Mouse (Mus musculus) neural tube, embryonic 14.5 days (tissue): ENCODE data around the gene Il9r. TPM values are rescaled to one million over a fixed set of nuclear protein-coding genes. Genes with fewer than 3 reads are reported as not detected.

Experiments used
- ATAC-seq: fragments of 200-750 bp; cut with Nextera tagmentation; 2 replicates; pipeline ENCODE4 v1.8.0; 2017; ENCODE audit warnings: low read depth, mild to moderate bottlenecking, moderate TSS enrichment, moderate library complexity
- H3K27ac ChIP-seq: fragments of 300-500 bp; sonication (generic); 2 replicates; pipeline ENCODE4 v1.5.1; 2014; ENCODE audit warnings: low read depth, mild to moderate bottlenecking, control low read depth, low read length, moderate library complexity, mixed read lengths
- H3K27me3 ChIP-seq: fragments of 300-500 bp; sonication (generic); 2 replicates; pipeline ENCODE4 v1.6.1; 2014; ENCODE audit warnings: low read length; ENCODE audit not compliant: control insufficient read depth, insufficient read depth
- H3K36me3 ChIP-seq: fragments of 300-500 bp; sonication (generic); 2 replicates; pipeline ENCODE4 v1.6.1; 2014; ENCODE audit warnings: low read length, mixed read lengths; ENCODE audit not compliant: control insufficient read depth, insufficient read depth
- H3K4me1 ChIP-seq: fragments of 300-500 bp; sonication (generic); 2 replicates; pipeline ENCODE4 v1.6.1; 2014; ENCODE audit warnings: low read length; ENCODE audit not compliant: control insufficient read depth, insufficient read depth
- H3K4me2 ChIP-seq: fragments of 300-500 bp; sonication (generic); 2 replicates; pipeline ENCODE4 v1.6.1; 2014; ENCODE audit warnings: mild to moderate bottlenecking, low read depth, low read length, control low read depth
- H3K4me3 ChIP-seq: fragments of 300-500 bp; sonication (generic); 2 replicates; pipeline ENCODE4 v1.5.1; 2014; ENCODE audit warnings: low read depth, low read length, control low read depth, mixed read lengths
- H3K9ac ChIP-seq: fragments of 300-500 bp; sonication (generic); replicated peaks from 2 replicates; pipeline ENCODE4 v1.6.1; 2014; ENCODE audit warnings: low read depth, mild to moderate bottlenecking, control low read depth, low read length, mixed read lengths
- H3K9me3 ChIP-seq: fragments of 300-500 bp; sonication (generic); 2 replicates; pipeline ENCODE4 v1.6.1; 2016; ENCODE audit warnings: low read length; ENCODE audit not compliant: control insufficient read depth
- WGBS: fragments of 180-500 bp; shearing (Covaris S2); extraction: QIAGEN DNeasy Blood & Tissue Kit; methylation state at CpG from one replicate; pipeline ENCODE4 v1.1.7; 2014; 5-methylcytosine and 5-hydroxymethylcytosine counted together
- polyA plus RNA-seq: library from polyadenylated mRNA; unstranded; fragments of >200 nt; fragmentation: Nextera tagmentation; extraction: Ambion mirVana; gene quantifications from 2 replicates; pipeline ENCODE4 v1.2.1, GENCODE M21; 2014

Il9r gene
- polyA plus RNA-seq, 1 experiment from 2014 or later, result not detected

GRCm38 (mm10) chr11:32223297-32223967, 23.4 kb upstream of the Il9r start:
- H3K27ac ChIP-seq, result no peak overlapping the region
- 69% methylated on average over 4 of the region's 4 CpGs for WGBS
- no peak overlapping the region for H3K9ac ChIP-seq
- H3K4me3 ChIP-seq, result no peak overlapping the region
- H3K9me3 ChIP-seq, result no peaks in the 10 kb centered on the region
- no peaks in the 10 kb centered on the region for H3K36me3 ChIP-seq
- H3K4me2 ChIP-seq, result no peak overlapping the region
- no peak for ATAC-seq
- peaks cover 13% of the 10 kb centered on the region for H3K27me3 ChIP-seq
- peaks cover 18% of the 10 kb centered on the region for H3K4me1 ChIP-seq

GRCm38 (mm10) chr11:32222570-32223194, 22.6 kb upstream of the Il9r start:
- Histone ChIP-seq H3K4me1 (peaks cover 18% of the 10 kb centered on the region), H3K9me3 (no peaks in the 10 kb centered on the region), H3K4me3 (peak overlapping the region; percentile 61), H3K27ac (0 out of 2 replicates have a peak overlapping the region, but pooled peaks have one; percentile 3), H3K9ac (peak overlapping the region; percentile 78; the same call in 1 of the 2 replicates), H3K36me3 (no peaks in the 10 kb centered on the region), H3K27me3 (peaks cover 13% of the 10 kb centered on the region), H3K4me2 (peak overlapping the region; percentile 99)
- no peak for ATAC-seq
- 8% methylated on average over 21 of the region's 21 CpGs for whole genome bisulfite sequencing

- Histone ChIP-seq H3K27me3 (peaks cover 13% of the 10 kb centered on the region), H3K9me3 (no peaks in the 10 kb centered on the region), H3K36me3 (no peaks in the 10 kb centered on the region), H3K4me1 (peaks cover 12% of the 10 kb centered on the region), H3K27ac (peak within 1 kb of the TSS; percentile 70), H3K4me3 (peak within 1 kb of the TSS; percentile 61), H3K4me2 (peak within 1 kb of the TSS; percentile 99), H3K9ac (peak within 1 kb of the TSS; percentile 78)
- ATAC-seq, result peak; percentile 30
- WGBS, result under 1% methylated on average over 68 of the region's 72 CpGs
Observed at GRCm38 (mm10) chr11:32221951-32222409, 21.9 kb upstream of the Il9r start, which contains the start of gene Rhbdf1. Gene Rhbdf1, minus strand, starts transcription at chr11:32222300.

GRCm38 (mm10) chr11:32221225-32221950, 21.3 kb upstream of the Il9r start:
- peaks cover 7% of the 10 kb centered on the region; the same call in 1 of the 2 replicates for H3K4me1 ChIP-seq
- H3K4me2 ChIP-seq, result peak overlapping the region; percentile 99
- WGBS, result 2% methylated on average over 46 of the region's 46 CpGs
- H3K9me3 ChIP-seq, result no peaks in the 10 kb centered on the region
- H3K36me3 ChIP-seq, result no peaks in the 10 kb centered on the region
- peaks cover 13% of the 10 kb centered on the region for H3K27me3 ChIP-seq
- H3K27ac ChIP-seq, result peak overlapping the region; percentile 70
- peak overlapping the region; percentile 61 for H3K4me3 ChIP-seq
- H3K9ac ChIP-seq, result peak overlapping the region; percentile 78
- peak; percentile 7; the same call in 1 of the 2 replicates for ATAC-seq

- peak; percentile 21; the same call in 1 of the 2 replicates for ATAC-seq
- H3K9me3 ChIP-seq, result no peaks in the 10 kb centered on the region
- H3K27ac ChIP-seq, result no peak overlapping the region
- peaks cover 7% of the 10 kb centered on the region; the same call in 1 of the 2 replicates for H3K4me1 ChIP-seq
- peak overlapping the region; percentile 99 for H3K4me2 ChIP-seq
- H3K27me3 ChIP-seq, result peaks cover 13% of the 10 kb centered on the region
- 35% methylated on average over 10 of the region's 10 CpGs for WGBS
- peak overlapping the region; percentile 78; the same call in 1 of the 2 replicates for H3K9ac ChIP-seq
- H3K36me3 ChIP-seq, result no peaks in the 10 kb centered on the region
- peak overlapping the region; percentile 61 for H3K4me3 ChIP-seq
Observed at GRCm38 (mm10) chr11:32220607-32221224, 20.6 kb upstream of the Il9r start.

- Histone ChIP-seq H3K4me2 (no peak overlapping the region; the same call in 1 of the 2 replicates), H3K4me3 (no peak overlapping the region), H3K27ac (no peak overlapping the region), H3K36me3 (no peaks in the 10 kb centered on the region), H3K9ac (no peak overlapping the region), H3K4me1 (peaks cover 7% of the 10 kb centered on the region; the same call in 1 of the 2 replicates), H3K9me3 (no peaks in the 10 kb centered on the region), H3K27me3 (peaks cover 13% of the 10 kb centered on the region)
- no peak for ATAC-seq
- 89% methylated on average over 10 of the region's 10 CpGs for WGBS
Observed at GRCm38 (mm10) chr11:32219287-32219686, 19.2 kb upstream of the Il9r start.

GRCm38 (mm10) chr11:32218501-32219050, 18.5 kb upstream of the Il9r start:
- no peak for ATAC-seq
- 49% methylated on average over 6 of the region's 6 CpGs for WGBS
- Histone ChIP-seq H3K9ac (no peak overlapping the region), H3K4me3 (no peak overlapping the region), H3K9me3 (no peaks in the 10 kb centered on the region), H3K27ac (no peak overlapping the region), H3K27me3 (peaks cover 13% of the 10 kb centered on the region), H3K36me3 (no peaks in the 10 kb centered on the region), H3K4me2 (no peak overlapping the region), H3K4me1 (peaks cover 7% of the 10 kb centered on the region; the same call in 1 of the 2 replicates)

- H3K36me3 ChIP-seq, result no peaks in the 10 kb centered on the region
- H3K9me3 ChIP-seq, result no peaks in the 10 kb centered on the region
- WGBS, result 22% methylated on average over 8 of the region's 8 CpGs
- H3K27me3 ChIP-seq, result peaks cover 7% of the 10 kb centered on the region
- no peak overlapping the region for H3K4me3 ChIP-seq
- H3K27ac ChIP-seq, result no peak overlapping the region
- no peak overlapping the region for H3K9ac ChIP-seq
- H3K4me1 ChIP-seq, result no peaks in the 10 kb centered on the region
- ATAC-seq, result peak; percentile 64; the same call in 1 of the 2 replicates
- H3K4me2 ChIP-seq, result no peak overlapping the region
Observed at GRCm38 (mm10) chr11:32216851-32217250, 16.8 kb upstream of the Il9r start.
